Mouse (Mus musculus): Measurements from ENCODE around the gene Spin1.

Gene Spin1

DNA sequence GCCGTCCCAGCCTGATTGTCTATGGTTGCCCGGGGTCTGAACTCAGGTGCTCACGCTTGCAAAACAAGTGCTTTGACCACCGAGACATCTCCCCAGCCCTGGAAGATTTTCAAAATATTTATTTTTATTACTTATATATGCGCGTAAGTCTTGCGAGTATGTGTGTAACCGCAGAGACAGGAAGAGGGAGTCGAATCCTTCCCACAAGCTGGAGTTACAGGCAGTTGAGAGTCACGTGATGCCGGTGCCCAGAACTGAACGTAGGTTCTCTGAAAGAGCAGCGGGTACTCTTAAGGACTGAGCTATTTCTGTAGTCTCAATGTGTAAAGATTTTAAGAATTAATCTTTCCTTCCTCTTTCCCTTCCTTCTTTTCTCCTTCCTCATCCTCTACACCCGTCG is 93.2 kb downstream of the Spin1 start:
- no peak for TF ChIP-seq GATA4 (IDR thresholded peaks at IDR 0.05; ENCODE audit: insufficient replicate concordance, low read length)

DNA sequence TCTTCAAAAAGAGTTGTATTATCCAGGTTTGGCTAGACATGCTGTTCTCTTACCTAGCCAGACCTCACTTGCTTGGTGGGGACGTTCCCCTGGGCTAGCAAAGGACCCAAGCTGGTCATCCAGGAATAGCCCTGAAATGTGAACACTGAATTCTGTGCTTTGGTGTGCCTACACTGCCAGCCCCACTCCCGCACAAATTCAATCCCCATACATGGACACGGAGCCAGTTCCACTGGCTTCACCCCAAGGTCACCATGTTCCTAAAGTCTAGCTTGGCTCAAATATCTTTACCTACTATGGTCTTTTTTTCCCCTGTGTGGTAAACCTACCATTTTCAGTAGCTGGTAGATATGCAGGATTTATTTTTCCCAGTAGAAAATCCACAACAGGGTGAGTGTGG is 97.0 kb downstream of the Spin1 start:
- no peak for TF ChIP-seq GATA4 (IDR thresholded peaks at IDR 0.05; ENCODE audit: insufficient replicate concordance, low read length)

DNA sequence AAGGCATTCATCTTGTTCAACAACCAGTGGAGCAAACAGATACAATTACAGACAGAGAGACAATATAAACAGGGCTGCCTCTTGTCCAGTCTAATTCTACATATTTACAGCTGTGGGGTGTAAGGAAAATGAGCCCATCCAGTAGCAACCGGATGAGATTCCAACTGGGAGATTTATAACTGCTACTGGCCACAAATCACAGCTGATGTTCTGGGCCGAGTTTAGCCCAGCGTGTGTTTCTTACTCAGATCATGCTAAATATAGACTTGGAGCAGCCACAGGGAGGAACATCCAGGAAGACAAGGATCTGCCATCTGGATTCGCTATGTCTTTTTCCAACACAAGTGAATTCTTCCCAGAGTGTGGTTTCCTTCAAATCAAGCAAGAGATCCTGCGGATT is 97.5 kb downstream of the Spin1 start:
- TF ChIP-seq GATA4 (IDR thresholded peaks at IDR 0.05; ENCODE audit: insufficient replicate concordance, low read length), result no peak
